Mouse (Mus musculus) heart, postnatal 0 days (tissue): ENCODE data around the gene Zfp74. TPM values are rescaled to one million over a fixed set of nuclear protein-coding genes. Genes with fewer than 3 reads are reported as not detected.

Experiments used
- ATAC-seq: fragments of 200-750 bp; cut with Nextera tagmentation; 2 replicates; pipeline ENCODE4 v1.8.0; 2017; ENCODE audit warnings: low read depth, moderate number of reproducible peaks, moderate library complexity; ENCODE audit not compliant: insufficient read depth
- DNase-seq: peaks from one replicate; pipeline ENCODE4 v3.0.0-alpha.2; 2016; ENCODE audit warnings: low spot score
- H3K27ac ChIP-seq: fragments of 300-500 bp; sonication (generic); 2 replicates; pipeline ENCODE4 v1.5.1; 2014; ENCODE audit warnings: low read depth, mild to moderate bottlenecking
- H3K27me3 ChIP-seq: fragments of 300-500 bp; sonication (generic); 2 replicates; pipeline ENCODE4 v1.6.1; 2014; ENCODE audit warnings: low read length, mixed read lengths; ENCODE audit not compliant: control insufficient read depth, insufficient read depth
- H3K36me3 ChIP-seq: fragments of 300-500 bp; sonication (generic); replicated peaks from 2 replicates; pipeline ENCODE4 v1.6.1; 2014; ENCODE audit warnings: low read length, mixed read lengths; ENCODE audit not compliant: control insufficient read depth, insufficient read depth
- H3K4me1 ChIP-seq: fragments of 300-500 bp; sonication (generic); 2 replicates; pipeline ENCODE4 v1.6.1; 2014; ENCODE audit warnings: antibody characterized with exemption; ENCODE audit not compliant: control insufficient read depth, insufficient read depth
- H3K4me2 ChIP-seq: fragments of 300-500 bp; sonication (generic); 2 replicates; pipeline ENCODE4 v1.6.1; 2014; ENCODE audit warnings: low read depth, mild to moderate bottlenecking, low read length, moderate library complexity
- H3K4me3 ChIP-seq: fragments of 300-500 bp; sonication (generic); 2 replicates; pipeline ENCODE4 v1.5.1; 2014; ENCODE audit warnings: low read depth, low read length
- H3K9ac ChIP-seq: fragments of 300-500 bp; sonication (generic); replicated peaks from 2 replicates; pipeline ENCODE4 v1.6.1; 2014; ENCODE audit warnings: low read depth, low read length, mixed read lengths
- H3K9me3 ChIP-seq: fragments of 300-500 bp; sonication (generic); replicated peaks from 2 replicates; pipeline ENCODE4 v1.6.1; 2016; ENCODE audit warnings: low read length; ENCODE audit not compliant: control insufficient read depth
- CTCF ChIP-seq: IDR thresholded peaks from 2 replicates; pipeline ENCODE4 v1.5.1; 2016; ENCODE audit warnings: antibody characterized with exemption, control low read depth, low read depth
- EP300 ChIP-seq: IDR thresholded peaks from 2 replicates; pipeline ENCODE4 v1.6.1; 2016; ENCODE audit warnings: antibody characterized with exemption, low read depth
- WGBS: fragments of 180-500 bp; shearing (Covaris S2); extraction: QIAGEN DNeasy Blood & Tissue Kit; methylation state at CpG from one replicate; pipeline ENCODE4 v1.1.7; 2014; 5-methylcytosine and 5-hydroxymethylcytosine counted together
- polyA plus RNA-seq: library from polyadenylated mRNA; unstranded; fragments of >200 nt; fragmentation: Nextera tagmentation; extraction: Ambion mirVana; gene quantifications from 2 replicates; pipeline ENCODE4 v1.2.1, GENCODE M21; 2015
- total RNA-seq: library from RNA; depleted of rRNA; stranded (reverse); fragments of >200 nt; gene quantifications from 2 replicates; pipeline ENCODE4 v1.2.3, GENCODE M21; 2014; ENCODE audit warnings: low replicate concordance; rRNA removed

Gene Zfp74
- total RNA-seq (2.0 and 3.2 TPM in 2 replicates), polyA plus RNA-seq (5.4 and 5.5 TPM in 2 replicates)

DNA sequence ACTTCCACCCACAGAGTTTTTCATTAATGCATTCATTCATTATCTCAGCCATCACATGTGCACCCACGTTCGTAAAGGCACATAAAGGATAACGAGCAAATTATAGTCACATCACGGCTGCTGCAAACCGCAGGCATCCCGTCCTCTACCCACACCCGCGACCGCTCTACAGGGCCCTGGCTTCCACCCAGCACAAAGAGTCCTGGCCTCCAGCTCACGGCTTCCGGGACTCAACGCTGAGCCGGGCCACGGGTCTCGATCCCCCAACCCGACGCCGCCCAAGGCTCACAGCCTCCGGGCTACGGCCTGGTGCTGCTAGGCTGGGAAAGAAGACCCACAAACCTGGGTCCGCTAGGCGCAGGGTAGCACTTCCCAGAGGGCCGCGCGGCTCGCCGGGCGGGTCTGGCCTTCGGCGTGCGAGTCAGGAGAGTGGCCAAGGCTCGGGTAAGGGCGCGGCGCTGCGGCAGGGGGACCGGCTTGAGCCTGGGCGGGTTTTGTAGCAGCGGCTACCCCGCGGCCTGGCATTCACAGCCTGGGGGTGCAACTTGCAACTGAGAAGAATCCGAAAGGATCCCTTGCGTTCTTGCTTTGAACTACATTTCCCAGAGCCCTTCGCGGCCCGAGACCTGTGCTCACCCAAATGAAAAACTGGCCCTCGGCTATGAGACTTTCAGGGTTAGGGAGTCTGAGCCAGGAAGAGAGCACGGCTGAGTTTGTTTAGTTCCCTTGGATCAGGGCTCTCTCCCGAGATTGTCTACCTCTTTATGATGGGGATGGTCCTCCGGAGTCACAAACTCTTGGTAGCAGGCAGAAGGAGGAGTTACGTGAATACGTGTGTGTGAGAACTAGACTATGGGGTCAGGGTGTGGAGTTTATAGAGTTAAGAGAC, at the start of gene Zfp74:
TSS of gene Zfp74 (minus strand) at position 577 of the 889 bp plus-strand sequence.
- DNase-seq (peak; percentile 73), ATAC-seq (peak; percentile 83)
- H3K27ac ChIP-seq: peak within 1 kb of the TSS; percentile 81
- peak within 1 kb of the TSS; percentile 67 for H3K9ac ChIP-seq
- H3K27me3 ChIP-seq: no peaks in the 10 kb centered on the region
- peak within 1 kb of the TSS; percentile 62 for H3K4me2 ChIP-seq
- peaks cover 5% of the 10 kb centered on the region; the same call in 1 of the 2 replicates for H3K4me1 ChIP-seq
- 0 out of 2 replicates have a peak, but pooled peaks have one; percentile 24 for TF ChIP-seq EP300
- no peak for TF ChIP-seq CTCF
- 1% methylated on average over 52 of the region's 52 CpGs for WGBS
- no peaks in the 10 kb centered on the region for H3K9me3 ChIP-seq
- H3K4me3 ChIP-seq: peak within 1 kb of the TSS; percentile 60
- H3K36me3 ChIP-seq: peaks cover 19% of the 10 kb centered on the region; the same call in 1 of the 2 replicates

- Histone ChIP-seq H3K27ac (0 out of 2 replicates have a peak overlapping the region, but pooled peaks have one; percentile 15), H3K9ac (no peak overlapping the region), H3K36me3 (peaks cover 58% of the 10 kb centered on the region), H3K4me3 (no peak overlapping the region), H3K27me3 (no peaks in the 10 kb centered on the region), H3K9me3 (no peaks in the 10 kb centered on the region), H3K4me2 (no peak overlapping the region), H3K4me1 (peaks cover 6% of the 10 kb centered on the region; the same call in 1 of the 2 replicates)
- WGBS: 67% methylated on average over 5 of the region's 5 CpGs
- ATAC-seq: 0 out of 2 replicates have a peak, but pooled peaks have one; percentile 16
- DNase-seq: no peak
- TF ChIP-seq CTCF (no peak), EP300 (no peak)
These were observed 46.7 kb upstream of the Zfp74 start for GRCm38 (mm10) chr7:30000601-30001000.

GRCm38 (mm10) chr7:29995134-29995533, 41.2 kb upstream of the Zfp74 start:
- peak overlapping the region; percentile 34; the same call in 1 of the 2 replicates for H3K27ac ChIP-seq
- TF ChIP-seq EP300 (no peak), CTCF (no peak)
- H3K36me3 ChIP-seq: peaks cover 78% of the 10 kb centered on the region
- no peaks in the 10 kb centered on the region for H3K27me3 ChIP-seq
- ATAC-seq (no peak), DNase-seq (no peak)
- H3K9me3 ChIP-seq: no peaks in the 10 kb centered on the region
- peaks cover 6% of the 10 kb centered on the region; the same call in 1 of the 2 replicates for H3K4me1 ChIP-seq
- H3K9ac ChIP-seq: no peak overlapping the region
- 80% methylated on average over 8 of the region's 8 CpGs for WGBS
- no peak overlapping the region for H3K4me2 ChIP-seq
- H3K4me3 ChIP-seq: no peak overlapping the region

GRCm38 (mm10) chr7:29993340-29993739, 39.5 kb upstream of the Zfp74 start:
- H3K4me2 ChIP-seq: no peak overlapping the region
- WGBS: 90% methylated on average over 9 of the region's 9 CpGs
- peaks cover 76% of the 10 kb centered on the region for H3K36me3 ChIP-seq
- H3K4me1 ChIP-seq: peaks cover 6% of the 10 kb centered on the region; the same call in 1 of the 2 replicates
- H3K9ac ChIP-seq: no peak overlapping the region
- ATAC-seq (no peak), DNase-seq (no peak)
- H3K4me3 ChIP-seq: no peak overlapping the region
- H3K9me3 ChIP-seq: no peaks in the 10 kb centered on the region
- H3K27me3 ChIP-seq: no peaks in the 10 kb centered on the region
- no peak overlapping the region for H3K27ac ChIP-seq
- TF ChIP-seq EP300: no peak
- no peak for TF ChIP-seq CTCF

GRCm38 (mm10) chr7:29992698-29993097, 38.8 kb upstream of the Zfp74 start:
- ATAC-seq (no peak), DNase-seq (no peak)
- WGBS: 93% methylated on average over 8 of the region's 8 CpGs
- Histone ChIP-seq H3K27ac (no peak overlapping the region), H3K27me3 (no peaks in the 10 kb centered on the region), H3K9me3 (no peaks in the 10 kb centered on the region), H3K36me3 (peaks cover 75% of the 10 kb centered on the region), H3K4me3 (no peak overlapping the region), H3K4me1 (no peaks in the 10 kb centered on the region), H3K4me2 (no peak overlapping the region), H3K9ac (no peak overlapping the region)
- TF ChIP-seq EP300 (no peak), CTCF (no peak)
